Mouse (Mus musculus): ENCODE data around the gene Chuk. TPM values are rescaled to one million over a fixed set of nuclear protein-coding genes. Genes with fewer than 3 reads are reported as not detected.

The Chuk gene
- polyA plus RNA-seq, 1 experiment from 2014 or later, result 29.6 TPM

GRCm38 (mm10) chr19:44063773-44064172 is 43.5 kb downstream of the Chuk start:
- Histone ChIP-seq H3K27ac (ENCODE audit: low read depth) (no peak overlapping the region; the same call in 1 of the 2 replicates), H3K4me1 (ENCODE audit: insufficient read depth) (peaks cover 16% of the 10 kb centered on the region), H3K9ac (replicated peaks) (no peak overlapping the region), H3K4me2 (ENCODE audit: low read depth, low read length) (no peak overlapping the region), H3K36me3 (replicated peaks; ENCODE audit: insufficient read depth, low read length) (peaks cover 33% of the 10 kb centered on the region), H3K27me3 (ENCODE audit: insufficient read depth, low read length) (no peaks in the 10 kb centered on the region), H3K4me3 (ENCODE audit: low read depth, low read length) (no peak overlapping the region), H3K9me3 (ENCODE audit: low read length) (no peaks in the 10 kb centered on the region)
- DNase-seq (no peak), ATAC-seq (peak; percentile 81)
- TF ChIP-seq EP300 (IDR thresholded peaks at IDR 0.05; ENCODE audit: low read depth) (no peak), CTCF (IDR thresholded peaks at IDR 0.05; ENCODE audit: low read depth) (no peak)
- WGBS (ENCODE audit: insufficient replicate concordance), result 67% methylated on average over 7 of the region's 7 CpGs

- Histone ChIP-seq H3K4me1 (ENCODE audit: insufficient read depth) (no peaks in the 10 kb centered on the region), H3K36me3 (replicated peaks; ENCODE audit: insufficient read depth, low read length) (peaks cover 37% of the 10 kb centered on the region), H3K9me3 (ENCODE audit: low read length) (no peaks in the 10 kb centered on the region), H3K27me3 (ENCODE audit: insufficient read depth, low read length) (no peaks in the 10 kb centered on the region), H3K4me3 (ENCODE audit: low read depth, low read length) (no peak overlapping the region), H3K4me2 (ENCODE audit: low read depth, low read length) (no peak overlapping the region), H3K27ac (ENCODE audit: low read depth) (no peak overlapping the region), H3K9ac (replicated peaks) (no peak overlapping the region)
- DNase-seq (no peak), ATAC-seq (no peak)
- 74% methylated on average over 3 of the region's 3 CpGs for WGBS (ENCODE audit: insufficient replicate concordance)
- TF ChIP-seq EP300 (IDR thresholded peaks at IDR 0.05; ENCODE audit: low read depth) (no peak), CTCF (IDR thresholded peaks at IDR 0.05; ENCODE audit: low read depth) (no peak)
Observed at GRCm38 (mm10) chr19:44060226-44060625, 47.1 kb downstream of the Chuk start.

GRCm38 (mm10) chr19:44055173-44055826 is 52.0 kb downstream of the Chuk start:
- no peak overlapping the region for H3K4me2 ChIP-seq (ENCODE audit: low read depth, low read length)
- DNase-seq (no peak), ATAC-seq (no peak)
- H3K9ac ChIP-seq (replicated peaks), result no peak overlapping the region
- H3K27me3 ChIP-seq (ENCODE audit: insufficient read depth, low read length), result no peaks in the 10 kb centered on the region
- 72% methylated on average over 4 of the region's 4 CpGs for WGBS (ENCODE audit: insufficient replicate concordance)
- H3K9me3 ChIP-seq (ENCODE audit: low read length), result no peaks in the 10 kb centered on the region
- no peak for TF ChIP-seq CTCF (IDR thresholded peaks at IDR 0.05; ENCODE audit: low read depth)
- TF ChIP-seq EP300 (IDR thresholded peaks at IDR 0.05; ENCODE audit: low read depth), result no peak
- H3K4me3 ChIP-seq (ENCODE audit: low read depth, low read length), result no peak overlapping the region
- no peaks in the 10 kb centered on the region for H3K4me1 ChIP-seq (ENCODE audit: insufficient read depth)
- no peak overlapping the region for H3K27ac ChIP-seq (ENCODE audit: low read depth)
- H3K36me3 ChIP-seq (replicated peaks; ENCODE audit: insufficient read depth, low read length), result peaks cover 26% of the 10 kb centered on the region

GRCm38 (mm10) chr19:44050388-44050787 is 56.9 kb downstream of the Chuk start:
- H3K27me3 ChIP-seq (ENCODE audit: insufficient read depth, low read length), result no peaks in the 10 kb centered on the region
- no peak overlapping the region for H3K9ac ChIP-seq (replicated peaks)
- H3K4me3 ChIP-seq (ENCODE audit: low read depth, low read length), result no peak overlapping the region
- WGBS (ENCODE audit: insufficient replicate concordance), result 47% methylated on average over 4 of the region's 4 CpGs
- H3K27ac ChIP-seq (ENCODE audit: low read depth), result no peak overlapping the region
- H3K4me1 ChIP-seq (ENCODE audit: insufficient read depth), result no peaks in the 10 kb centered on the region
- ATAC-seq (no peak), DNase-seq (no peak)
- H3K9me3 ChIP-seq (ENCODE audit: low read length), result no peaks in the 10 kb centered on the region
- H3K36me3 ChIP-seq (replicated peaks; ENCODE audit: insufficient read depth, low read length), result peaks cover 22% of the 10 kb centered on the region
- H3K4me2 ChIP-seq (ENCODE audit: low read depth, low read length), result no peak overlapping the region
- no peak for TF ChIP-seq EP300 (IDR thresholded peaks at IDR 0.05; ENCODE audit: low read depth)
- no peak for TF ChIP-seq CTCF (IDR thresholded peaks at IDR 0.05; ENCODE audit: low read depth)

- DNase-seq (no peak), ATAC-seq (no peak)
- 66% methylated on average over 3 of the region's 3 CpGs for WGBS (ENCODE audit: insufficient replicate concordance)
- Histone ChIP-seq H3K9ac (replicated peaks) (no peak overlapping the region), H3K9me3 (ENCODE audit: low read length) (no peaks in the 10 kb centered on the region), H3K4me2 (ENCODE audit: low read depth, low read length) (no peak overlapping the region), H3K36me3 (replicated peaks; ENCODE audit: insufficient read depth, low read length) (peaks cover 28% of the 10 kb centered on the region), H3K27ac (ENCODE audit: low read depth) (no peak overlapping the region), H3K27me3 (ENCODE audit: insufficient read depth, low read length) (no peaks in the 10 kb centered on the region), H3K4me3 (ENCODE audit: low read depth, low read length) (no peak overlapping the region), H3K4me1 (ENCODE audit: insufficient read depth) (no peaks in the 10 kb centered on the region)
- no peak for TF ChIP-seq EP300 (IDR thresholded peaks at IDR 0.05; ENCODE audit: low read depth)
- TF ChIP-seq CTCF (IDR thresholded peaks at IDR 0.05; ENCODE audit: low read depth), result no peak
Observed at GRCm38 (mm10) chr19:44049282-44049681, 58.0 kb downstream of the Chuk start.

- Histone ChIP-seq H3K27me3 (ENCODE audit: insufficient read depth, low read length) (no peaks in the 10 kb centered on the region), H3K4me1 (ENCODE audit: insufficient read depth) (peaks cover 4% of the 10 kb centered on the region; the same call in 1 of the 2 replicates), H3K9ac (replicated peaks) (no peak overlapping the region), H3K27ac (ENCODE audit: low read depth) (no peak overlapping the region), H3K4me3 (ENCODE audit: low read depth, low read length) (no peak overlapping the region), H3K36me3 (replicated peaks; ENCODE audit: insufficient read depth, low read length) (peaks cover 28% of the 10 kb centered on the region), H3K4me2 (ENCODE audit: low read depth, low read length) (no peak overlapping the region), H3K9me3 (ENCODE audit: low read length) (no peaks in the 10 kb centered on the region)
- 51% methylated on average over 3 of the region's 3 CpGs for WGBS (ENCODE audit: insufficient replicate concordance)
- TF ChIP-seq EP300 (IDR thresholded peaks at IDR 0.05; ENCODE audit: low read depth) (no peak), CTCF (IDR thresholded peaks at IDR 0.05; ENCODE audit: low read depth) (no peak)
- DNase-seq, result no peak
- ATAC-seq, result no peak
Observed at GRCm38 (mm10) chr19:44045847-44046246, 61.4 kb downstream of the Chuk start.
